Mouse (Mus musculus) left cerebral cortex, adult 9 months (tissue): Measurements from ENCODE around the gene Kntc1.
A peak's percentile ranks its signal among the peaks of the same experiment; 100 is the strongest.
"Not testable (repeated sequence)": the region's sequence is repeated elsewhere in the genome, so short reads cannot be mapped to it uniquely, and the experiment has no call there.

Source experiments
- DNase-seq, 2 experiments: peaks; one replicate each; pipeline ENCODE4 v3.0.0; 2022; ENCODE audit warnings: low spot score in 2 of 2

The Kntc1 gene

DNA sequence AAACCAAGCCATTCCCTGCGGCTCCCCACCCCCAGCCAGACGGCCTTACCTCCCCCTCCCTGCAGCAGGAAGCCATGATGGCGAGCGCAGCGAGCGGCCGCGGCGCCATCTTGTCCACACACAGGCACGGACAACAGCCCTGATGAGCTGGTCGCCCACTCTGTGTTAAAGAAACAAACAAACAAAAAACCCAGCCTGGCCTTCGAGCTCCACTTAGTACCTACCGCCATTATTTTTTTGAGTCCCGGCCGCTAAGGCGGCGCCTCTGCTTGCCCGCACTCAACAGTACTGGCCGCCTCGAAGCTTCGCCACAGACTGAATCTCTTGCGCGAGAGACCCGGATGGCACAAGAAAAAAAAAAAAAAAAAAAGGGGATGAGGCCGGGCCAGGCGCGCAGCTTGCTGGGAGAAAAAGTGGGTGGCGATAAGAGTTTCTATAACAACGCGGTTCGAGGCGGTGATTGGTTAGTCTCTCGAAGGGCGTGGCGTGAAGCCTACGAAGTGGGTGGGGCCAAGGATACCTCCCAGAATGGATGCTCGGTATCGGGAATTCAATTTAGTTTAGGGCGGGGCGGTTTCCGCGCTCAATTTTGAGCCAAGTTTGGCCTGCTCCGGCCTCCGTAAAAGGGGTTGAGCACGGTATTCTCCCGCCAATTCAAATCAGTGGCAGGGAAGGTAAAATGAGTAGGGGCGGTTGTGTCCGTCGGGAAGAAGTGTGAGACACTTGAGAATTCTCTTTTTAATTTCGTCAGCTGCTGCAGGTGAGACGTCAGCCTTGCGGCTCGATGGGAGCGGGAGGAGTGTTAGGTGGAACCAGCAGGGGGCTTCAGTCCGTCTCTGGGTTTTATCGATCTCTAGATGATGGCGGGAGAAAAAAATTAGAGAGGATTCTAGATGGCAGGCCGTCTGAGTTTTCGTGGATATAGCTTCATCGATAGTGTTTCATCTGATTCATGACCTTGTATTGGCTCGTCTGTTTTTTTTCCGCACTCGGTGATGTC is at the start of gene Kntc1, which contains the start of gene Rsrc2:
Gene Kntc1 (plus strand): TSS at position 652 of the 1,000 bp plus-strand sequence.
Gene Rsrc2 (minus strand): TSS at position 350 of the 1,000 bp plus-strand sequence.
- DNase-seq, result peak; percentile 99 to 100

DNA sequence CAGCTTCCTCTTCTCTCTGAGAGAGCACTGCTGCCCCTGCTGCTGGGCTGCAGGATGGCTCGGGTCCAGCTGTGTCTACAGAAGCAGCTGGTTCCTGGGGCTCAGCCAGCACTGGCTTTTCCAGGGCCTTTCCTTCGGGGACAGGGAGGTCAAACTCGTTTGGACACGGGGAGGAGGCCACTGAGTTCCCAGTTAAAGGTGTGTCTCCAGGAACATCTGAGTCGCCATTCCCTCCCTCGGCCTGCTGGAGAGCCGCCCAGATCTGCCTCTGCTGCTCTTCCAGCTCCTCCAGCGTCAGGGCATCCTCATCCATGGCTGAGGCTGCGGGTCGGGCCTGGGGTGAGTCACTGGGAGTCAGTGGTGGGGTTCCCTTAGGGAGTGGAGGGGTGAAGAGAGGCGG is 48.9 kb upstream of the Kntc1 start:
- peak in 1 of 2 experiments; percentile 29 for DNase-seq

DNA sequence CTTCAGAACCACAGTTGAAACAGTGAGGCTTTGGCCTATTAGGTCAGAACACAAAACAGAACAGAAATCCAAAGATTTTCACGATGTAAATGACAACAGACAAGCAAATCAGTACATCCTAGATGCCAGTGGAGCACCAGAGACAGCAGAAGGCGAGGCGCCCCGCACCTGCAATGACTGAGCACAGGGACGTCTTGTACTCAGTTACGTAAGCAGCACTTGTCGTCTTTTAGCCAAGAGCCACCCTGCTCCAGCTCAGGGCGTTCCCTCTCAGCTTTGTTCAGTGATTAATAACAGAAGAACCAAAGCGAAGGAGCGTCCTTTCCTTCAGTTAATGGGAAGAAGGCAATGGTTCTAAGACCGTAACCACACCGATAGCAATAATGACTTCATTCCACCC is 40.9 kb upstream of the Kntc1 start:
- DNase-seq, result no peak

DNA sequence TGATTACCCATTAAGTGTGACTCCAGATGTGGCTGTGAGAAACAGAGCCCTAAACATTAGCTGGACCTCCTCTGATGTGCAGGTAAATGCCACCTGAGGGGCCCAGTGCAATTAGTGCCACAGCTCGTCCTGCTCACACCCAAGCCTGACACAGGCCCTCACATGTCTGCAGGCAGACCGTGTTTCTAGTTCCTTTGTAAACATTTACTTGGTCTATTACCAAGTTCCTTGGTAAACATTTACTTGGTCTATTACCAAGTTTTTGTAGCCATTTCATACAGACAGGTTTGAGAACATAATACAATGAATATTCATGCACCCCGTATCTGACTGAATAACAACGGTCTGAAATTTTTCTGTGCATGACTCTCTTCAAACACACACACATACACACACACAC is 39.9 kb upstream of the Kntc1 start:
- DNase-seq, result no peak

DNA sequence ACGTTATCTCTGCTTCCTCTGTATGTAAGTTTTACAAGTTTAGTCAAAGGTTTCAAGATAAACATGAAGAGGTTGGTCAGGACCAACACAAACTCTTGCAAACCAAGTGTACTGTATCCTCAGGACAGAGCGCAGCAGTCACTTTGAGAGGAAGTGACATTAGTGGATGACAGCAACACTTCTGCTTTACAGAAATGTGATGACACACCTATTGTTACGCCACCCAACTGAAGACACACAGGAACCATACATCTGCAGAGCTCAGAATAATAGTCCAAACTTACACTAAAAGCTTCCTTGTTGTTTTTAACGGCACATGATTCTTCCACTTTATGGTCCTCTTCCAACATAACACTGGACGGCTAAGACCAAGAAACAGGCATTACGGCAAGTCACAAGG is 35.7 kb upstream of the Kntc1 start:
- no peak for DNase-seq

DNA sequence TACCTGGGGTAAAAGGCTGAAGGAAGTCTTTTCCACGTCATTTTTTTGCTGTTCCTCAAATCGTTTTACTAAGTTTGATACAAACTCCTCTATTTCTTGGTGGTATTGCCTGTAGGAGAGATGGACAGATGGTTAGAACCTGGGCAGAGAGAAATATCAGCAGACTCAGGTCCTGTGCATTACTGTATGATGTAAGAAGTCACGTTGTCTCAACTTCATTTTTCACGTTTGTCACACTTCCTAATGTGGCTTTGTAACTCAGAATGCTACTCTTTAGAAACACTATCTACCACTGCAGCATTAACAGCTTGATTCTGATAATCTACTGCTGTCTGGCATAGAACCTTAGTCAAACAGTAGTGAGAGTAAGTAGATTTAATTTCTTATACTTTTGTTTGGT is 34.9 kb upstream of the Kntc1 start:
- no peak for DNase-seq

DNA sequence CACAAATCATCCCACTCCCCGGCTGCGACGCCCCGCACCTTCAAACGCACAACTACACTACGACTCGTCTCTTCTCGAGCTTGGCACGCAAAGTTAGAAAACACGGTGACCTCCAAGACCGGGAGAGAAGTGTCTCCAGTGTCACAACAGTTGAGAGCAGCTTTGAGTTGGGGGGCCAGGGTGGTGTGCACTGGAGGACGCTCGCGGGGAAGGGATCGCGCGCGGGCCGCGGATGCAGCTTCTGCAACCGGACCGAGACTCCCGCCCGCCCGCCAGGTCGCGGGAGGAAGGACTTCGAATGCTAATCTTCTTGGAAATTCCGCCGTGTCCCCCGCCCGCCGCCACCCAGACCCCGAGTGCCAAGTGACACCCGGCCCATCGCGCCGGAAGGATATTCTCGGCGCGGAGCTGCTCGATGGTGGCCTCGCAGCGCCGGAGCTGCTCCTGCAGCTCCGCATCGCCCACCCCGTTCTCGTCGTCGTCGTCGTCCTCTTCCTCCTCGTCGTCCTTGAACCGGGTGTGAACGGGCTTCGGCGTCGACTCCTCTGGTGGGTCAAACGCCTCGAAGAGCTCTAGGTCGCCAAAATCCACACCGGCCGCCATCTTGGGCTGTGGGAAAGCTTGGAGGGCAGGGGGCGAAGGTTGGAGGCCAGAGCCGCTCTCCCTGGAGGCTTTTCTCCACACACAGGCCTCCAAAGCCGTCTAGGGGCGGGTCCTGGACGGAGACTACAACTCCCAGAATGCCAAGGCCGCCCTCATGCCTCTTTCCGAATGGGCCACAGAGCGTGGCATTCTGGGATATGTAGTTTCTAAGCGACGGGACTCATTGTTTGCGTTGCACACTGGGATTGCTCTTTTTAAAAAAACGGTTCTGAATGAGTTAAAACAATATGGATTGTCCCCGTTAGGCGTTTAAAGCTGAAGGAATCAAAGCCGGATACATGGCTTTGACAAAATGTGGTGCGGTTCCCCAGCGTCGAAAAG is 28.9 kb upstream of the Kntc1 start, which contains the start of gene Zcchc8:
Gene Zcchc8 (minus strand): TSS at position 773 of the 984 bp plus-strand sequence.
- DNase-seq, result peak; percentile 93 to 98

DNA sequence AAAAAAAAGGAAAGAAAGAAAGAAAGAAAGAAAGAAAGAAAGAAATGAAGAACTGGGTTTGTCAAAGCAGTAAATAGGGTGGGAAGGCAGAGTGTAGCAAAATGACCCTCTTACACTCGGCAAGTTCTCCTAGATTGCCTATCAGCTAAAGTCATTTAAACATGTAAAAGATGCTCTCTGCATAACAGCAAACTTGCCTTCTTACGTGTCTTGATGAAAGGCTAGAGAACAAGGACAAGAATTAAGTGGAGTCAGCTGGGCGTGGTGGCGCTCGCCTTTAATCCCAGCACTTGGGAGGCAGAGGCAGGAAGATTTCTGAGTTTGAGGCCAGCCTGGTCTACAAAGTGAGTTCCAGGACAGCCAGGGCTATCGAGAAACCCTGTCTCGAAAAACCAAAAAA is 25.7 kb upstream of the Kntc1 start:
- DNase-seq, result not testable (repeated sequence)

DNA sequence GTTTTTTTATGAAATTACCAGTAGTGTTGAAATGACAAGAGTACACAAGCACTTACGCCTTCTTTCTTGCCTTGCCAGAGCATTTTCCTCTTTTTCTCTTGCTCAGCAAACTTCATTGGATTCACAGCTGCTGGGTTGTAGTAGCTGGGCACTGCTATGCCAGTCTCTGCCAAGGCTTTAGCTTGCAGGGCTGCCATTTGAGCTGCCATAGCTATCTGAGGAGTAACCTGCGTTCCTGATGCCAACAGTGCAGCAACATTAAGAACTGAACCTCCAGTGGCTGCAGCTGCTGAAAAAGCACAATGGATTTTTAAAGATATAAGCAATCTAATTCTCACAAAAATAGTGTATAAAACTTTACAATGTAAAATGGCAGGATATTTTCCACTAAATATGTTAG is 18.5 kb upstream of the Kntc1 start:
- DNase-seq, result no peak

DNA sequence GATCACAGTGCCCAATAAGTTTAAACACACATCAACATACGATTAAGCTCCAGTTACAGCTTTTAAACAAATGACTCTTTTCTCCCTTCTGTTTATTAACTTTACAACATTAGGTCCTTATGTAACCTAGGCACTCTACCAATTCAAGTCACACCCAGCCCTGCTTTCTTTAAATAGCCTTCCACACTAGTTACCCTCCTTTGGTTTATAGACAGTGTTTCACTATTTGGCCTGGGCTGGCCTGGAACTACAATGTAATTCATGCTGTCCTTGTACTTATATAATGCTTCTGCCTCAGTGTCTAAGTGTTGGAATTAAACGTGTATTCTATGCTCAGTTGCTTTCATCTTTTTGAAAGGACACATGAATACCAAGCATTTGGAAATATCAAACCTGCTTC is 5.2 kb upstream of the Kntc1 start:
- DNase-seq, result no peak

DNA sequence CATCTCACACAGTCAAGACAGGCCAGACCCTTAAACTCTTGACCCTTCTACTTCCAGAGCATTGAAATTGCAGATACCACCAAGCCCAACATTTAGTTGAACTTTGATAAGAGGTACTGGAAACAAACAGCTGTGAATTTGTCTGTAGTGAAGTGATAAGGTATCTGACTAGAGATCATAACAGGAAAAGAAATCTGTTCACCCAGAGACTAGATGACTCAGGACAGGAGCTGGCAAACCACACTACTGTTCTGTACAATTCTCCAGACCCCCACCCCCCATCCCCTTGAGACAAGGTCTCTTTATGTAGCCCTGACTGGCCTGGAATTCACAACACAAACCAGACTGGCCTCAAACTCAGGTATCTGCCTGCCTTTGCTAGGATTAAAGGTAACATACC is 3.3 kb upstream of the Kntc1 start:
- DNase-seq, result no peak

DNA sequence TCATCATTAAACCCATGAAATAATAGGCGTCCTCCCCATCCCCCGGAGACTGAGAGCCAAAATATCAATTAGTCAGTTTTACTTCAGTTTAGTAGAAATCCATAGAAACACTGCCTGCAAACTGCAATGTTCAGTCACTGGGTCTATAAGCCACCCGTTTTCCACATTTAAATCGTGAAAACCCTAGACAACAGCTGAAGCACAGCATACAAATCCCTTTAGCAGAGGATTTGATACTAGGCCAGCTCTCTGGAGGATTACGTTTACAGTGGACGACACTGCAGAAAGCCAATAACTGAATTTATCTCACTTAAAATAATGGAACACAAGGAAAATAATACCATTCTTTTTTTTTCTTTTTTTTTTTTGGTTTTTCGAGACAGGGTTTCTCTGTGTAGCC is 1.9 kb upstream of the Kntc1 start:
- no peak for DNase-seq

DNA sequence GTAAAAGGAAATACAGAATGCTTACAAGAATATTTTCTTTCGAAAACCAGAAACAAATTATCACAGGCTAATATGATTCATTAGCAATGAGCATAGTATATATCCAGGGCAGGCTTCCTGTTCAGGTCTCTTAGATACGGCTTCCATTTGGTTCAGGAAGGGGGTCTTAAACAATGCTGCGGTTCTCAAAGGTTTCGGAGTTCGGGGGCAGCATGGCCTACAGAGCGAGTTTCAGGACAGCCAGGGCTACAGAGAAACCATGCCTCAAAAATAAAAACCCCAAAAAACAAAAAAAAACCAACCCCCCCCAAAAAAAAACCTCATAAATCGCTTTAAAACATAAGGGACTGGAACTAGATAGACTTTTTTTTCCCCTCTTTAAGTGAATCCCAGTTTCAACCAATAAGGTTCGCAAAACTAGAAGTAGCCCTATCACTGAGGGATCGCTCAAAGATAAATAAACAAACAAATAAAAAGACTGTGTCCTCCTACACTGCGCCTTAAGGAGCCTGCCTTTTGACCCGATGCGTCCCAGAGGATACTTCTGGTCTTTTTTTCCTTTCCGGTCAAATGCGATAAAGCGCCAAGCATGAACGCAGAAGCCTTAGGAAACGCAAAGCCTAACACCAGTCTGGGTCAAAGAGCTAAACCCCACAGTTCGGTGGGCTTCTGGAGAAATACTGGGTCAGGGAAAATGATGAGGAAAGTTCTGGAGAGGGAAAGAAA is 1.0 kb upstream of the Kntc1 start:
- no peak for DNase-seq

DNA sequence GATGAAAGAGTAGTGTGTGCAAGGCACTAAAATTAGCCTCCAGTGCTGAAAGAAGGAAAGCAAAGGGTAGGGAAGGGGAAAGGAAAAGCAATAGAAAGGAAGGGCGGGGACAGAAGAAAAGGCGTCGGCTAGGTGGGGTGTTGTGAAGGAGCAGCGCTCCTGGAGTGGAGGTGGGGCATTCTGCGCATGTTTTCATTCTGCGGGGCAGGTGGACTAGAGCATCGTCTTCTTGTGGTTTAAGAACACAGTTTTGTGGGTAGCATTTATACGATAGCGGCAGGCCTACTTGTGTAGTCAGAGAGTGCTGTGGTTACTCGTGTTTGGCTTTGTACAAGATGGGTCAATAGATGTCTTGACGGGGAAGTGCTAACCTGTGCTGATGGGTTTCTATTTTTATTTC is 16.0 kb downstream of the Kntc1 start:
- DNase-seq, result no peak

DNA sequence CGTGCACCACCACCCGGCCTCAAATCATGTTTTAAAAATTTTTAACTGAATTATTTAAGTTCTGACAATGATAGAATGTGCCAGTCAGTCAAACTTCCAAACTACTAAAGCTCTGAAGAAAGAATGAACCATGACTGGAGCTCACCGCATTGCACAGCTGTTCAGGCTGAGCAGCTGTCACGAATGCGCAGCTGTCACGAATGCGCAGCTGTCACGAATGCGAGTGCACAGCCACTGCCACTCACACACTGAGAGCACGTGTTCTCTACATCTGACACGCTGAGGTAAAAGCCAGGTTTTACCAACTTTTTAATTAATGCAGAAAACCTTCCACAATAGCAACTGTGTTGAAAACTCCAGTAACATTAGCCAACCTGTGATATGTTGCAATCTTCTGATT is 16.9 kb downstream of the Kntc1 start:
- not testable (repeated sequence) for DNase-seq

DNA sequence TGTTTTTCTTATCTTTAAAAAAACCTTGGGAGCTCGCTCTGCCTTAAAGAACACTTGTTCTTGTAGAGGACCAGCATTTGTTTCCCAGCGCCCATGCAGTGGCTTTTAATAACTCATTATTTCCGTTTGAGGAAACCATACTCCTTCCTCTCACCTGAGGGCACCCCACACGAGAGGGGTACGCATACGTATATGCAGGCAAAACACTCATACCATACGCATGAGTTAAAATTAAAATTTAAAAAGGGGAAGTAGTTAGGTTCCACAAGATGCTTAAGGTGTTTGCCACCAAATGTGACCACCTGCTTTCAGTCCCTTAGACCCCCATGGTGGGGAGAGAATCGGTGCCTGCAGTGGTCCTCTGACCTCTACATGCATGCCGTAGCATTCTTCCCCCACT is 23.9 kb downstream of the Kntc1 start:
- DNase-seq, result no peak

DNA sequence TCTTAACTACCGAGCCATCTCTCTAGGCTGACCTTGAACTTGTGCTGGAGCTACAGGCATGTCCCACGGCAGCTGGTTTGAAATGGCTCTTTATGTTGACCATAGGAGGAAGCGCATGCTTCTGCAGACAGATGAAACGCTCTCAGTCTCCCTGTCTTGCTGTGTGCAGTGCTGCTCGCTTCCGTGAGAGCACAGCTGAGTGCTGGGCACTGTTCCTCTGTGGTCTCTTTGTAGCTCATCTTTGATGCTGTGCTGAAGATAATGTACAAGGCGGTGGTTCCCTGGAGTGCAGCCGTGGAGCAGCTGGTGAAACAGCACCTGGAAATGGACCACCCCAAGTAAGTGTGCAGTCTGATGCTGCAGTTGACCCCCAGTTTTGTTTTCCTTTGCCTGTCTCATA is 31.2 kb downstream of the Kntc1 start:
- DNase-seq, result no peak

DNA sequence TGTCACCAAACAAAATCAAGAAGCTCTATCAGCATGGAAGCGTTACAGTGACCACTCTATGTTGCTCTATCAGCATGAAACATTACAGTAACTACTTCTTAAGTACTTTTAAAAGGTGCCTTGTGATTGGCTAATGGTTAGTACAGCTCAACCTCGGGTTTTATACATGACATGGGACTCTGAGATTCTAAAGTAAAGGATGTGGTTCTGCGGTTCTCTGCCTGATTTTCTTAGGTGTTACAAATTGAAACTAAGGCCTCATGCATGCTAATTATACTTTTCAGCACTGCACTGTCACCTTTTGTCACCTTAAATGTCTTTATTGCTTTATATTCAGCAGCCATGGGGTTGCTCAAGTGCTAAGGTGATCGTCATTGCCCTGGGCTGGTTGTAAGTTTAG is 32.3 kb downstream of the Kntc1 start:
- no peak for DNase-seq

DNA sequence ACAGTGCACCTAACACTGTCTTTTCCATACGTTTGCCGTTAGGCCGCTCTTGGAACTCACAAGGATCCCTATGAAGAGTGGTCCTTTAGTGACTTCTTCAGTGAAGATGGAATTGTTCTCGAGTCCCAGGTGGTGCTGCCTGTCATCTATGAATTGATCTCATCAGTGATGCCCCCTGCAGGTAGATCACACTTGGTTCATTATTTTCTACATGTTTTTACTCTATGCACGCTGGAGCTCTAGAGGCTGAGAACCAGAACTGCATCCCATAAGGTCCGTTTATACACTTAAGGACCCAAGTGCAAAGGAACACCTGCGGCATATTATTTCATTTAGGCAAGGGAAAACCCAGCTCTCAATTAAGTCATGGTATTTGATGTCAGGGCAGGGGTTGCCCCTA is 39.5 kb downstream of the Kntc1 start:
- DNase-seq, result no peak

DNA sequence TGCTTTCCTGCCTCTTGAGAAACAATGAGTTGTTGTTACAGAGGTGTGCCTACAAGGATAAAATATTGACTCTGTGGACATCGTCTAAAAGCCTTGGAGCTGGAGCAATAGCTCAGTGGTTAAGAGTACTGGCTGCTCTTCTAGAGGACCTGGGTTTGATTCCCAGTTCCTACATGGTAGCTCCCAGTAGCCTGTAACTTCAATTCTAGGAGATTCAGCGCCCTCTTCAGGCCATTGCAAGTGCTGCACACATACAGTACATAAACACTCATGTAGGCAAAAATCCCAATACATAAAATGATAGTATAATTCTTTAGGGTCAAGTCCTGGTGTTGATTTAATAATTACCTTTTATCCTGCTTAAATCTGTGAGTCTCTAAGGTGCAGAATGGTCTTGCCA is 43.6 kb downstream of the Kntc1 start:
- DNase-seq, result no peak

DNA sequence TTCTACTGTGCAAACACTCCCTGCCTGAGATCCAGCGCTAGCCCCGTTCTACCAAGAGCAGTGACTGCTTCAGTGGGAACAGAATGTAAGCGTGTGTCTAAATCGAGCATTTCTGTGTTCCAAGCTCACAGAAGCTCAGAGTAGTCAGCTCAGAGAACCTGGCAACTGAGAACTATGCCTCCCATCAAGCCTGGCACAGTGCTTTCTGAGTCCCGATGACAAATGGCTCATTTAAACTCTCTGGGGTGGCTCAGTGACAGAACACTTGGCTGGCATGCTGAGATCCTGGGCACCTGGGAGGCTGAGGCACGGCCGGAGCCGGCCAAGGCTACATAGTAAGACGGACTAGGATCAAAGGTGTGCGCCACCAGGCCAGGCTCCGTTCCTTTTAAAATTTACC is 56.8 kb downstream of the Kntc1 start:
- peak in 1 of 2 experiments; percentile 42 for DNase-seq

DNA sequence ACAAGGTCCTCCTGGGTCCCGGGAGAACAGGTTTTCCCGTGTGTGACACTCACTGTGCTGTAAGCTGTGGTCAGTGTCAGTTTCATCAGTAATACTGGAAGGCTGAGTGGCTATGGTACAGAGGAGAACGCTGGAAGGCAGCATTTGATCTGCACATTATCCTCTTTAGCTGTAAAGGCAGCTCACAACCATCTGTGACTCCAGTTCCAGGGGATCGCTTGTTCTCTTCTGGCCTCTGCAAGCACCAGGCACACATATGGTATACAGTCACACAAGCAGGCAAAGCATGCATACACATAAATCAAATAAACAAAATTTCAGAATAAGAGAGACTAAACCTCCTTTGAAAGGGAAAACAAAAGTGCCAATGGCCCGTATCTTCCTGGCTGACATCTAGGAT is 59.0 kb downstream of the Kntc1 start:
- DNase-seq, result no peak
